Mouse (Mus musculus) heart, embryonic 15.5 days (tissue): ENCODE results near the gene Map1lc3a. TPM values are rescaled to one million over a fixed set of nuclear protein-coding genes. Genes with fewer than 3 reads are reported as not detected.

ENCODE experiments used
- ATAC-seq: fragments of 200-750 bp; cut with Nextera tagmentation; replicated peaks from 2 replicates; pipeline ENCODE4 v1.8.0; 2017; ENCODE audit warnings: low read depth, moderate TSS enrichment; ENCODE audit not compliant: insufficient number of reproducible peaks, insufficient read depth, low FRiP score
- H3K27ac ChIP-seq: fragments of 300-500 bp; sonication (generic); 2 replicates; pipeline ENCODE4 v1.5.1; 2015; ENCODE audit warnings: mild to moderate bottlenecking, inconsistent platforms
- H3K27me3 ChIP-seq: fragments of 300-500 bp; sonication (generic); 2 replicates; pipeline ENCODE4 v1.6.1; 2015; ENCODE audit warnings: inconsistent platforms
- H3K36me3 ChIP-seq: fragments of 300-500 bp; sonication (generic); 2 replicates; pipeline ENCODE4 v1.6.1; 2015; ENCODE audit warnings: mild to moderate bottlenecking, inconsistent platforms
- H3K4me1 ChIP-seq: fragments of 300-500 bp; sonication (generic); replicated peaks from 2 replicates; pipeline ENCODE4 v1.6.1; 2015; ENCODE audit warnings: inconsistent platforms
- H3K4me2 ChIP-seq: fragments of 300-500 bp; sonication (generic); 2 replicates; pipeline ENCODE4 v1.6.1; 2015; ENCODE audit warnings: inconsistent platforms, mild to moderate bottlenecking, moderate library complexity
- H3K4me3 ChIP-seq: fragments of 300-500 bp; sonication (generic); 2 replicates; pipeline ENCODE4 v1.5.1; 2015; ENCODE audit warnings: mild to moderate bottlenecking, inconsistent platforms
- H3K9ac ChIP-seq: fragments of 300-500 bp; sonication (generic); 2 replicates; pipeline ENCODE4 v1.6.1; 2015; ENCODE audit warnings: mild to moderate bottlenecking, inconsistent platforms
- H3K9me3 ChIP-seq: fragments of 300-500 bp; sonication (generic); replicated peaks from 2 replicates; pipeline ENCODE4 v1.6.1; 2016; ENCODE audit warnings: inconsistent platforms
- WGBS: fragments of 180-500 bp; shearing (Covaris S2); methylation state at CpG from one replicate; pipeline ENCODE4 v1.1.7; 2015; ENCODE audit warnings: mixed read lengths; 5-methylcytosine and 5-hydroxymethylcytosine counted together
- polyA plus RNA-seq: library from polyadenylated mRNA; unstranded; fragments of >200 nt; fragmentation: Nextera tagmentation; extraction: Ambion mirVana; gene quantifications from 2 replicates; pipeline ENCODE4 v1.2.1, GENCODE M21; 2015

The Map1lc3a gene
- polyA plus RNA-seq, result 354 and 380 TPM in 2 replicates

GRCm38 (mm10) chr2:155276195-155276594, at the start of gene Map1lc3a:
Gene Map1lc3a (plus strand): TSS chr2:155276297.
- Histone ChIP-seq H3K4me2 (peak within 1 kb of the TSS; percentile 82), H3K36me3 (peaks cover 4% of the 10 kb centered on the region; the same call in 1 of the 2 replicates), H3K27me3 (no peaks in the 10 kb centered on the region), H3K4me1 (peaks cover 29% of the 10 kb centered on the region), H3K27ac (peak within 1 kb of the TSS; percentile 94), H3K9ac (peak within 1 kb of the TSS; percentile 98), H3K9me3 (no peaks in the 10 kb centered on the region), H3K4me3 (peak within 1 kb of the TSS; percentile 97)
- peak; percentile 90 for ATAC-seq
- 1% methylated on average over 47 of the region's 47 CpGs for WGBS

- Histone ChIP-seq H3K4me1 (peaks cover 24% of the 10 kb centered on the region), H3K36me3 (peaks cover 3% of the 10 kb centered on the region; the same call in 1 of the 2 replicates), H3K9me3 (no peaks in the 10 kb centered on the region), H3K9ac (peak overlapping the region; percentile 89), H3K4me2 (peak overlapping the region; percentile 90), H3K4me3 (peak overlapping the region; percentile 86), H3K27me3 (no peaks in the 10 kb centered on the region), H3K27ac (peak overlapping the region; percentile 91)
- peak; percentile 71 for ATAC-seq
- WGBS, result 7% methylated on average over 13 of the region's 13 CpGs
Measured at GRCm38 (mm10) chr2:155235746-155236361, 40.2 kb upstream of the Map1lc3a start.

GRCm38 (mm10) chr2:155236362-155236992, 39.6 kb upstream of the Map1lc3a start, which contains the start of gene Dynlrb1:
Gene Dynlrb1 (plus strand): TSS chr2:155236533.
- Histone ChIP-seq H3K9ac (peak within 1 kb of the TSS; percentile 89), H3K27ac (peak within 1 kb of the TSS; percentile 91), H3K4me1 (peaks cover 26% of the 10 kb centered on the region), H3K27me3 (no peaks in the 10 kb centered on the region), H3K36me3 (peaks cover 3% of the 10 kb centered on the region; the same call in 1 of the 2 replicates), H3K4me2 (peak within 1 kb of the TSS; percentile 90), H3K9me3 (no peaks in the 10 kb centered on the region), H3K4me3 (peak within 1 kb of the TSS; percentile 86)
- under 1% methylated on average over 50 of the region's 50 CpGs for WGBS
- ATAC-seq, result peak; percentile 98

GRCm38 (mm10) chr2:155237276-155237675, 38.8 kb upstream of the Map1lc3a start:
- H3K4me2 ChIP-seq, result peak overlapping the region; percentile 90
- H3K9ac ChIP-seq, result peak overlapping the region; percentile 89
- 13% methylated on average over 4 of the region's 4 CpGs for WGBS
- peaks cover 3% of the 10 kb centered on the region; the same call in 1 of the 2 replicates for H3K36me3 ChIP-seq
- peak overlapping the region; percentile 86 for H3K4me3 ChIP-seq
- H3K9me3 ChIP-seq, result no peaks in the 10 kb centered on the region
- H3K27ac ChIP-seq, result peak overlapping the region; percentile 91
- no peaks in the 10 kb centered on the region for H3K27me3 ChIP-seq
- no peak for ATAC-seq
- peaks cover 27% of the 10 kb centered on the region for H3K4me1 ChIP-seq

GRCm38 (mm10) chr2:155240915-155241314, 35.2 kb upstream of the Map1lc3a start:
- H3K9ac ChIP-seq, result no peak overlapping the region
- H3K4me3 ChIP-seq, result no peak overlapping the region
- H3K9me3 ChIP-seq, result no peaks in the 10 kb centered on the region
- peaks cover 31% of the 10 kb centered on the region for H3K4me1 ChIP-seq
- ATAC-seq, result no peak
- WGBS, result 81% methylated on average over 4 of the region's 4 CpGs
- H3K4me2 ChIP-seq, result no peak overlapping the region
- peaks cover 38% of the 10 kb centered on the region for H3K36me3 ChIP-seq
- H3K27ac ChIP-seq, result 0 out of 2 replicates have a peak overlapping the region, but pooled peaks have one; percentile 34
- H3K27me3 ChIP-seq, result no peaks in the 10 kb centered on the region

- peak overlapping the region; percentile 65 for H3K27ac ChIP-seq
- no peak for ATAC-seq
- H3K36me3 ChIP-seq, result peaks cover 49% of the 10 kb centered on the region
Measured at GRCm38 (mm10) chr2:155242296-155242855, 33.7 kb upstream of the Map1lc3a start.

GRCm38 (mm10) chr2:155246231-155246630, 29.9 kb upstream of the Map1lc3a start:
- Histone ChIP-seq H3K27me3 (no peaks in the 10 kb centered on the region), H3K9ac (no peak overlapping the region), H3K27ac (peak overlapping the region; percentile 58; the same call in 1 of the 2 replicates), H3K4me2 (no peak overlapping the region), H3K4me1 (peaks cover 15% of the 10 kb centered on the region), H3K4me3 (no peak overlapping the region), H3K9me3 (no peaks in the 10 kb centered on the region), H3K36me3 (peaks cover 84% of the 10 kb centered on the region)
- WGBS, result 47% methylated on average over 4 of the region's 4 CpGs
- 0 out of 2 replicates have a peak, but pooled peaks have one; percentile 41 for ATAC-seq

More at GRCm38 (mm10) chr2:155242296-155242855, 33.7 kb upstream of the Map1lc3a start:
- 60% methylated on average over 7 of the region's 7 CpGs for WGBS
- no peaks in the 10 kb centered on the region for H3K27me3 ChIP-seq
- H3K4me1 ChIP-seq, result peaks cover 34% of the 10 kb centered on the region
- no peaks in the 10 kb centered on the region for H3K9me3 ChIP-seq
- H3K9ac ChIP-seq, result no peak overlapping the region
- H3K4me3 ChIP-seq, result no peak overlapping the region
- H3K4me2 ChIP-seq, result no peak overlapping the region

GRCm38 (mm10) chr2:155248206-155248605, 27.9 kb upstream of the Map1lc3a start:
- H3K4me3 ChIP-seq, result no peak overlapping the region
- no peaks in the 10 kb centered on the region for H3K9me3 ChIP-seq
- H3K9ac ChIP-seq, result no peak overlapping the region
- no peak overlapping the region for H3K4me2 ChIP-seq
- 77% methylated on average over 1 of the region's 1 CpGs for WGBS
- no peak overlapping the region for H3K27ac ChIP-seq
- no peak for ATAC-seq
- peaks cover 82% of the 10 kb centered on the region for H3K36me3 ChIP-seq
- peaks cover 12% of the 10 kb centered on the region for H3K4me1 ChIP-seq
- no peaks in the 10 kb centered on the region for H3K27me3 ChIP-seq

- H3K4me3 ChIP-seq, result no peak overlapping the region
- no peak overlapping the region for H3K4me2 ChIP-seq
- ATAC-seq, result no peak
- no peaks in the 10 kb centered on the region for H3K27me3 ChIP-seq
- 84% methylated on average over 2 of the region's 2 CpGs for WGBS
- H3K27ac ChIP-seq, result no peak overlapping the region
- H3K36me3 ChIP-seq, result peaks cover 77% of the 10 kb centered on the region
- H3K4me1 ChIP-seq, result peaks cover 12% of the 10 kb centered on the region
- H3K9me3 ChIP-seq, result no peaks in the 10 kb centered on the region
- no peak overlapping the region for H3K9ac ChIP-seq
Measured at GRCm38 (mm10) chr2:155248718-155249117, 27.4 kb upstream of the Map1lc3a start.

- ATAC-seq, result no peak
- Histone ChIP-seq H3K4me3 (no peak overlapping the region), H3K9ac (no peak overlapping the region), H3K9me3 (no peaks in the 10 kb centered on the region), H3K27ac (no peak overlapping the region), H3K4me1 (peaks cover 12% of the 10 kb centered on the region), H3K36me3 (peaks cover 68% of the 10 kb centered on the region), H3K27me3 (no peaks in the 10 kb centered on the region), H3K4me2 (no peak overlapping the region)
- WGBS, result 87% methylated on average over 5 of the region's 5 CpGs
Measured at GRCm38 (mm10) chr2:155249588-155249987, 26.5 kb upstream of the Map1lc3a start.

- no peaks in the 10 kb centered on the region for H3K4me1 ChIP-seq
- no peaks in the 10 kb centered on the region for H3K36me3 ChIP-seq
- H3K9ac ChIP-seq, result no peak overlapping the region
- H3K27ac ChIP-seq, result no peak overlapping the region
- H3K9me3 ChIP-seq, result 0 out of 2 replicates have a peak, but pooled peaks cover 3% of the 10 kb centered on the region
- no peak overlapping the region for H3K4me2 ChIP-seq
- no peak for ATAC-seq
- WGBS, result 80% methylated on average over 6 of the region's 6 CpGs
- no peaks in the 10 kb centered on the region for H3K27me3 ChIP-seq
- no peak overlapping the region for H3K4me3 ChIP-seq
Measured at GRCm38 (mm10) chr2:155265526-155265925, 10.6 kb upstream of the Map1lc3a start.
